ENCODE assay signal across 8 mouse cellular contexts in the genomic region with DNA sequence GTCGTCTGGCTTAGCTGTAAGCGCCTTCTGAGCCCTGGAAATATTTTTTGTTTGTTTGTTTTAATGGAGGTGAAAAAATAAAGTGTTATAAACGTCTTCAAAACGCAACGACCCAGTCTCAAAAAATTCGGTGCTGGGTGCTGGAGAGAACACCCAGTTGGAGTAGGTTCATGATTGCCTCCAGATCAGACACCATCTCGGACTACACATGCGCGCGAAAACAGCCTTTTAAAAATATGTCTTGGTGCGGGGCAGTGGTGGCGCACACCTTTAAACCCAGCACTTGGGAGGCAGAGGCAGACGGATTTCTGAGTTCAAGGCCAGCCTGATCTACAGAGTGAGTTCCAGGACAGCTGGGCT. TPM values are rescaled to one million over a fixed set of nuclear protein-coding genes. Genes with fewer than 3 reads are reported as not detected.
DNase-seq lines count a peak whose midpoint lies in the region; ATAC-seq and TF ChIP-seq lines count a peak whose summit lies in the region.

No protein-coding gene starts in this region.

- H3K4me3 ChIP-seq in spleen, adult 2 months (ENCODE audit: extremely low read depth, insufficient read depth, insufficient read length), result peak overlapping the region; percentile 68
- H3K4me3 ChIP-seq in forebrain, embryonic 14.5 days (ENCODE audit: low read depth, low read length), result peak overlapping the region; percentile 91
- H3K4me3 ChIP-seq in liver, embryonic 13.5 days (replicated peaks), result peak overlapping the region; percentile 73
- H3K4me3 ChIP-seq in neural tube, embryonic 15.5 days (replicated peaks), result peak overlapping the region; percentile 94

- WGBS in spleen, adult 2 months, result 2% methylated on average over 13 of the region's 13 CpGs
- WGBS in forebrain, embryonic 14.5 days, result 4% methylated on average over 13 of the region's 13 CpGs
- WGBS in liver, embryonic 13.5 days (ENCODE audit: insufficient replicate concordance), result 3% methylated on average over 13 of the region's 13 CpGs
- whole genome bisulfite sequencing in neural tube, embryonic 15.5 days, result 7% methylated on average over 13 of the region's 13 CpGs

- H3K27me3 ChIP-seq in spleen, adult 2 months (ENCODE audit: control insufficient read depth, insufficient read depth, low read length), result no peaks in the 10 kb centered on the region
- no peaks in the 10 kb centered on the region for H3K27me3 ChIP-seq in forebrain, embryonic 14.5 days (replicated peaks; ENCODE audit: control insufficient read depth, insufficient read depth, low read length)
- no peaks in the 10 kb centered on the region for H3K27me3 ChIP-seq in liver, embryonic 13.5 days
- H3K27me3 ChIP-seq in neural tube, embryonic 15.5 days (replicated peaks), result no peaks in the 10 kb centered on the region

- DNase-seq in adrenal gland, postnatal 10 days, result peak; percentile 39
- DNase-seq in adrenal gland, postnatal 4 days (ENCODE audit: low spot score in 2 of 2), result no peak
- peak in 1 of 2 experiments; percentile 22 for DNase-seq in spleen, adult 2 months (ENCODE audit: low read depth in 1 of 2, low spot score in 2 of 2)
- no peak for DNase-seq in spleen, postnatal 14 days (ENCODE audit: low spot score in 2 of 2)
- no peak for DNase-seq in forebrain, embryonic 14.5 days (ENCODE audit: low spot score)
- DNase-seq in liver, embryonic 13.5 days, result peak; percentile 29
- no peak for DNase-seq in left cerebral cortex, postnatal 4 days

- H3K36me3 ChIP-seq in spleen, adult 2 months (ENCODE audit: control insufficient read depth, insufficient read depth, low read length), result peaks cover 6% of the 10 kb centered on the region
- peaks cover 16% of the 10 kb centered on the region for H3K36me3 ChIP-seq in forebrain, embryonic 14.5 days (ENCODE audit: control insufficient read depth, insufficient read depth, low read length)
- peaks cover 15% of the 10 kb centered on the region for H3K36me3 ChIP-seq in liver, embryonic 13.5 days
- H3K36me3 ChIP-seq in neural tube, embryonic 15.5 days, result peaks cover 6% of the 10 kb centered on the region

- intact Hi-C loops in left cerebral cortex, postnatal 4 days (cut with DNase I), result no loop called here

- H3K4me2 ChIP-seq in forebrain, embryonic 14.5 days (ENCODE audit: low read length), result peak overlapping the region; percentile 80
- peak overlapping the region; percentile 96 for H3K4me2 ChIP-seq in liver, embryonic 13.5 days
- peak overlapping the region; percentile 68 for H3K4me2 ChIP-seq in neural tube, embryonic 15.5 days

- no peak for TF ChIP-seq CTCF in spleen, adult 2 months (IDR thresholded peaks at IDR 0.05; ENCODE audit: extremely low read depth, insufficient read depth, insufficient read length, insufficient replicate concordance)

- ATAC-seq in forebrain, embryonic 14.5 days, result no peak
- no peak for ATAC-seq in liver, embryonic 13.5 days (ENCODE audit: low read depth)
- ATAC-seq in neural tube, embryonic 15.5 days (ENCODE audit: low FRiP score), result no peak

- no peak for TF ChIP-seq POLR2A in spleen, adult 2 months (IDR thresholded peaks at IDR 0.05; ENCODE audit: low read depth, low read length)

- peak overlapping the region; percentile 74 for H3K27ac ChIP-seq in spleen, adult 2 months (ENCODE audit: insufficient read depth, low read length)
- H3K27ac ChIP-seq in forebrain, embryonic 14.5 days (ENCODE audit: low read depth, low read length), result no peak overlapping the region
- peak overlapping the region; percentile 92 for H3K27ac ChIP-seq in liver, embryonic 13.5 days
- H3K27ac ChIP-seq in neural tube, embryonic 15.5 days (replicated peaks), result peak overlapping the region; percentile 84

- no peaks in the 10 kb centered on the region for H3K4me1 ChIP-seq in spleen, adult 2 months (ENCODE audit: control insufficient read depth, insufficient read depth, insufficient read length)
- H3K4me1 ChIP-seq in forebrain, embryonic 14.5 days (ENCODE audit: control insufficient read depth, insufficient read depth, low read length), result peaks cover 16% of the 10 kb centered on the region
- H3K4me1 ChIP-seq in liver, embryonic 13.5 days (replicated peaks), result peaks cover 66% of the 10 kb centered on the region
- peaks cover 48% of the 10 kb centered on the region for H3K4me1 ChIP-seq in neural tube, embryonic 15.5 days

- peak overlapping the region; percentile 89 for H3K9ac ChIP-seq in forebrain, embryonic 14.5 days (ENCODE audit: low read length)
- peak overlapping the region; percentile 90 for H3K9ac ChIP-seq in liver, embryonic 13.5 days
- peak overlapping the region; percentile 95 for H3K9ac ChIP-seq in neural tube, embryonic 15.5 days (replicated peaks)

- no peaks in the 10 kb centered on the region for H3K9me3 ChIP-seq in forebrain, embryonic 14.5 days (replicated peaks; ENCODE audit: control insufficient read depth, low read length)
- H3K9me3 ChIP-seq in liver, embryonic 13.5 days (replicated peaks), result no peaks in the 10 kb centered on the region
- H3K9me3 ChIP-seq in neural tube, embryonic 15.5 days (replicated peaks), result no peaks in the 10 kb centered on the region

RNA-seq across cellular contexts. Expression of gene Zfp639, which starts 1.1 kb away (rescaled TPM):
- 10 to 100 TPM; 35.2 to 40.1 TPM for total RNA-seq in adrenal gland, postnatal 10 days (2021)
- total RNA-seq in adrenal gland, postnatal 4 days (2021), result 10 to 100 TPM; 41.8 TPM
- 22.6 and 23.6 TPM in 2 replicates for polyA plus RNA-seq in spleen, adult 2 months (2012; rRNA removed)
- polyA plus RNA-seq in forebrain, embryonic 14.5 days (2014; fragmentation: Nextera tagmentation; extraction: Ambion mirVana), result 43.6 and 49.0 TPM in 2 replicates
- polyA plus RNA-seq in liver, embryonic 13.5 days (2015; fragmentation: Nextera tagmentation; extraction: Ambion mirVana), result 21.5 and 24.6 TPM in 2 replicates
- 37.0 and 40.8 TPM in 2 replicates for polyA plus RNA-seq in neural tube, embryonic 15.5 days (2015; fragmentation: Nextera tagmentation; extraction: Ambion mirVana)
- 10 to 100 TPM; 55.2 to 60.8 TPM for total RNA-seq in left cerebral cortex, postnatal 4 days (2021)

RNA-seq across cellular contexts. Expression of gene Mfn1, which starts 18.1 kb away (rescaled TPM):
- 100 to 1,000 TPM in 1 of 2 experiments, 10 to 100 TPM in 1; 90.5 to 101 TPM for total RNA-seq in adrenal gland, postnatal 10 days (2021)
- total RNA-seq in adrenal gland, postnatal 4 days (2021), result 10 to 100 TPM; 61.0 to 62.5 TPM
- 3.1 and 3.4 TPM in 2 replicates for polyA plus RNA-seq in spleen, adult 2 months (2012; rRNA removed)
- polyA plus RNA-seq in forebrain, embryonic 14.5 days (2014; fragmentation: Nextera tagmentation; extraction: Ambion mirVana), result 25.0 and 27.5 TPM in 2 replicates
- polyA plus RNA-seq in liver, embryonic 13.5 days (2015; fragmentation: Nextera tagmentation; extraction: Ambion mirVana), result 15.5 and 21.7 TPM in 2 replicates
- polyA plus RNA-seq in neural tube, embryonic 15.5 days (2015; fragmentation: Nextera tagmentation; extraction: Ambion mirVana), result 40.5 and 46.2 TPM in 2 replicates
- 100 to 1,000 TPM; 102 to 128 TPM for total RNA-seq in left cerebral cortex, postnatal 4 days (2021)

RNA-seq across cellular contexts. Expression of gene Kcnmb3, which starts 19.1 kb away (rescaled TPM):
- under 1 TPM; 0.39 to 0.61 TPM for total RNA-seq in adrenal gland, postnatal 10 days (2021)
- total RNA-seq in adrenal gland, postnatal 4 days (2021), result 1 to 10 TPM in 1 of 2 experiments, under 1 TPM in 1; 0.17 to 2.0 TPM
- 0.23 and 0.25 TPM in 2 replicates for polyA plus RNA-seq in spleen, adult 2 months (2012; rRNA removed)
- not detected in 2 replicates for polyA plus RNA-seq in forebrain, embryonic 14.5 days (2014; fragmentation: Nextera tagmentation; extraction: Ambion mirVana)
- not detected in 2 replicates for polyA plus RNA-seq in liver, embryonic 13.5 days (2015; fragmentation: Nextera tagmentation; extraction: Ambion mirVana)
- not detected in 2 replicates for polyA plus RNA-seq in neural tube, embryonic 15.5 days (2015; fragmentation: Nextera tagmentation; extraction: Ambion mirVana)
- total RNA-seq in left cerebral cortex, postnatal 4 days (2021), result under 1 TPM in 1 of 2 experiments, not detected in 1; 0.60 TPM

Comparison
In these comparisons a context has a peak if more than half of its experiments do, and no peak if none do; other contexts are left out.
1. DNase-seq: peak in adrenal gland, postnatal 10 days (single experiment) and liver, embryonic 13.5 days (single experiment); none in adrenal gland, postnatal 4 days (0 of 2), spleen, postnatal 14 days (0 of 2), forebrain, embryonic 14.5 days (single experiment) and left cerebral cortex, postnatal 4 days (single experiment).
2. Peak in every context shown above with its lines, with median percentiles within 50 percentile points of each other: H3K4me3 ChIP-seq, H3K4me2 ChIP-seq and H3K9ac ChIP-seq.